Mouse (Mus musculus): Measurements from ENCODE around the gene Gclc. TPM values are rescaled to one million over a fixed set of nuclear protein-coding genes. Genes with fewer than 3 reads are reported as not detected.

Gene Gclc
- polyA plus RNA-seq, 1 experiment = 49.3 TPM

- no peak for DNase-seq
- H3K4me1 ChIP-seq (ENCODE audit: control insufficient read depth, insufficient read depth, low read length) = peaks cover 2% of the 10 kb centered on the region; the same call in 1 of the 2 replicates
Observed at GRCm38 (mm10) chr9:77756076-77756475, 1.7 kb downstream of the Gclc start.

GRCm38 (mm10) chr9:77757331-77757730, 3.0 kb downstream of the Gclc start:
- TF ChIP-seq POLR2A (IDR thresholded peaks at IDR 0.05; ENCODE audit: borderline replicate concordance, extremely low read depth, low read depth, low read length) (no peak), CTCF (IDR thresholded peaks at IDR 0.05; ENCODE audit: insufficient read depth, low read length) (no peak)
- WGBS = 48% methylated on average over 1 of the region's 1 CpGs
- no peak overlapping the region for H3K4me3 ChIP-seq (replicated peaks; ENCODE audit: extremely low read depth, low read depth, low read length)
- H3K4me1 ChIP-seq (ENCODE audit: control insufficient read depth, insufficient read depth, low read length) = peaks cover 2% of the 10 kb centered on the region; the same call in 1 of the 2 replicates
- no peak for DNase-seq

More at GRCm38 (mm10) chr9:77756076-77756475, 1.7 kb downstream of the Gclc start:
- TF ChIP-seq CTCF (IDR thresholded peaks at IDR 0.05; ENCODE audit: insufficient read depth, low read length) (peak; percentile 24; the same call in 1 of the 2 replicates), POLR2A (IDR thresholded peaks at IDR 0.05; ENCODE audit: borderline replicate concordance, extremely low read depth, low read depth, low read length) (no peak)
- WGBS = 21% methylated on average over 9 of the region's 9 CpGs
- H3K4me3 ChIP-seq (replicated peaks; ENCODE audit: extremely low read depth, low read depth, low read length) = peak overlapping the region; percentile 35

- Histone ChIP-seq H3K4me1 (ENCODE audit: control insufficient read depth, insufficient read depth, low read length) (peaks cover 2% of the 10 kb centered on the region; the same call in 1 of the 2 replicates), H3K4me3 (replicated peaks; ENCODE audit: extremely low read depth, low read depth, low read length) (no peak overlapping the region)
- 62% methylated on average over 8 of the region's 8 CpGs for WGBS
- DNase-seq = no peak
- TF ChIP-seq POLR2A (IDR thresholded peaks at IDR 0.05; ENCODE audit: borderline replicate concordance, extremely low read depth, low read depth, low read length) (no peak), CTCF (IDR thresholded peaks at IDR 0.05; ENCODE audit: insufficient read depth, low read length) (no peak)
Observed at GRCm38 (mm10) chr9:77758481-77758880, 4.1 kb downstream of the Gclc start.

DNA sequence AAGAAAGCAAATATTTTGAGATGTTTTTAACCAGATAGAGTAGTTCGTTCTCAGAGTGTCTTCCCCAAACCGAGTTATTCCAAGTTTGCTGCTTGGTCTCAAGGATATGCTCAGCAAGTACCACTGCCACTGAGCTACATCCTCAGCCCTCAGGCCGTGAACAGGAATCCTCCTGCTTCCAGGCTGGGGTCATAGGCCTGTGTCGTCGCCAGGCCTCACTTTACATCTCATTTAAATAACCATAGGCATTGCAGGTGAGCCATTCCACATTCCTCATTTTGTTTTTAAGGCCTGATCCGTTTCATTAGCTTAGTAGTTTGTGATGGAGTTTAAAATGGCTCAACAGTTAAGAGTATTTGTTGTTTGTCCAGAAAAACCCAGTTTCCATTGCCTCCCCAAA, 4.8 kb downstream of the Gclc start:
- 73% methylated on average over 6 of the region's 6 CpGs for WGBS
- TF ChIP-seq POLR2A (IDR thresholded peaks at IDR 0.05; ENCODE audit: borderline replicate concordance, extremely low read depth, low read depth, low read length) (no peak), CTCF (IDR thresholded peaks at IDR 0.05; ENCODE audit: insufficient read depth, low read length) (no peak)
- no peak for DNase-seq
- peaks cover 2% of the 10 kb centered on the region; the same call in 1 of the 2 replicates for H3K4me1 ChIP-seq (ENCODE audit: control insufficient read depth, insufficient read depth, low read length)
- no peak overlapping the region for H3K4me3 ChIP-seq (replicated peaks; ENCODE audit: extremely low read depth, low read depth, low read length)

DNA sequence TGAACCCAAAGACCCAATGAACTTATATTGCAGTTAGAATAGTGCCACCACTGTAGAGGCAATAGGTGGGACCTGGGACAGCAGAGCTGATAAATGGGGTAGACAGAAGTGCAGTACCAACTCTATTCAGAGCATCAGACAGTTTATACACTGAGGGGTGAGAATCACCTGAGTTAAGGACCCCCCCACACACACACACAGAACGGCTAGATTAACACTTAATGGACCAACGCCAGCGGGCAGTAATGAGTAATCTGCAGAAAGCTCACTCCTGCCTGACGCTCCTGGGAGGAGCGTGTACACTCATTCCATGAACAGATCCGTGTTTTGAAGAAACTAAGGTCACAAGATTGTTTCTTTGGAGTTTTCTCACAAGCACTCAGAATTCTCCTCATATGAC, 5.4 kb downstream of the Gclc start:
- TF ChIP-seq CTCF (IDR thresholded peaks at IDR 0.05; ENCODE audit: insufficient read depth, low read length) (no peak), POLR2A (IDR thresholded peaks at IDR 0.05; ENCODE audit: borderline replicate concordance, extremely low read depth, low read depth, low read length) (no peak)
- no peak for DNase-seq
- WGBS = 63% methylated on average over 6 of the region's 6 CpGs
- Histone ChIP-seq H3K4me1 (ENCODE audit: control insufficient read depth, insufficient read depth, low read length) (peaks cover 2% of the 10 kb centered on the region; the same call in 1 of the 2 replicates), H3K4me3 (replicated peaks; ENCODE audit: extremely low read depth, low read depth, low read length) (no peak overlapping the region)

- DNase-seq = no peak
- TF ChIP-seq CTCF (IDR thresholded peaks at IDR 0.05; ENCODE audit: insufficient read depth, low read length) (no peak), POLR2A (IDR thresholded peaks at IDR 0.05; ENCODE audit: borderline replicate concordance, extremely low read depth, low read depth, low read length) (no peak)
- Histone ChIP-seq H3K4me1 (ENCODE audit: control insufficient read depth, insufficient read depth, low read length) (no peaks in the 10 kb centered on the region; the same call in 1 of the 2 replicates), H3K4me3 (replicated peaks; ENCODE audit: extremely low read depth, low read depth, low read length) (no peak overlapping the region)
- 81% methylated on average over 8 of the region's 8 CpGs for WGBS
Observed at GRCm38 (mm10) chr9:77766218-77766617, 11.9 kb downstream of the Gclc start.

- WGBS = 57% methylated on average over 3 of the region's 3 CpGs
- no peak for DNase-seq
- no peak for TF ChIP-seq CTCF (IDR thresholded peaks at IDR 0.05; ENCODE audit: insufficient read depth, low read length)
- TF ChIP-seq POLR2A (IDR thresholded peaks at IDR 0.05; ENCODE audit: borderline replicate concordance, extremely low read depth, low read depth, low read length) = no peak
- no peaks in the 10 kb centered on the region; the same call in 1 of the 2 replicates for H3K4me1 ChIP-seq (ENCODE audit: control insufficient read depth, insufficient read depth, low read length)
- H3K4me3 ChIP-seq (replicated peaks; ENCODE audit: extremely low read depth, low read depth, low read length) = no peak overlapping the region
Observed at GRCm38 (mm10) chr9:77766767-77767166, 12.4 kb downstream of the Gclc start.

DNA sequence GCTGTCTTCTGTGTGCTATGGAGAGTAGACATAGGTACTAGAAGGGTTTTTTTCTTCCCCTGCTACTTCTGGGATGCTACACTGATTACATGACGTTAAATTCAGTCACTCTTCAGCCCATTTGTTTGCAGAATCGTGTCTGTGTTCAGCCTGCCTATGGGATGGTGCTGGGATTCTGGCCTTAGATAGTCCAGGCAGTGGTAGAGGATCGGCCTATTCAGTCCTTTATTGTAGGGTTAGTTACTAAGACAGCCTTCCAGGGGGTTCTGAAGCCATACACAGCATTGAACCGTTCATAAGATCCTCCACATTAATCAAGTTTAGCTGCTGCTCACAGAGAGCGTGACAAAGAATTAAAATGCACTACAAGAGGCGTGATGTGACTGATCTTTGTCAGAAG, 16.6 kb downstream of the Gclc start:
- no peaks in the 10 kb centered on the region; the same call in 1 of the 2 replicates for H3K4me1 ChIP-seq (ENCODE audit: control insufficient read depth, insufficient read depth, low read length)
- DNase-seq = no peak
- no peak for TF ChIP-seq POLR2A (IDR thresholded peaks at IDR 0.05; ENCODE audit: borderline replicate concordance, extremely low read depth, low read depth, low read length)
- TF ChIP-seq CTCF (IDR thresholded peaks at IDR 0.05; ENCODE audit: insufficient read depth, low read length) = no peak
- no peak overlapping the region for H3K4me3 ChIP-seq (replicated peaks; ENCODE audit: extremely low read depth, low read depth, low read length)
- 87% methylated on average over 6 of the region's 6 CpGs for WGBS

- 86% methylated on average over 5 of the region's 5 CpGs for WGBS
- TF ChIP-seq POLR2A (IDR thresholded peaks at IDR 0.05; ENCODE audit: borderline replicate concordance, extremely low read depth, low read depth, low read length) (no peak), CTCF (IDR thresholded peaks at IDR 0.05; ENCODE audit: insufficient read depth, low read length) (no peak)
- DNase-seq = no peak
Observed at GRCm38 (mm10) chr9:77771330-77771729, 17.0 kb downstream of the Gclc start.

DNA sequence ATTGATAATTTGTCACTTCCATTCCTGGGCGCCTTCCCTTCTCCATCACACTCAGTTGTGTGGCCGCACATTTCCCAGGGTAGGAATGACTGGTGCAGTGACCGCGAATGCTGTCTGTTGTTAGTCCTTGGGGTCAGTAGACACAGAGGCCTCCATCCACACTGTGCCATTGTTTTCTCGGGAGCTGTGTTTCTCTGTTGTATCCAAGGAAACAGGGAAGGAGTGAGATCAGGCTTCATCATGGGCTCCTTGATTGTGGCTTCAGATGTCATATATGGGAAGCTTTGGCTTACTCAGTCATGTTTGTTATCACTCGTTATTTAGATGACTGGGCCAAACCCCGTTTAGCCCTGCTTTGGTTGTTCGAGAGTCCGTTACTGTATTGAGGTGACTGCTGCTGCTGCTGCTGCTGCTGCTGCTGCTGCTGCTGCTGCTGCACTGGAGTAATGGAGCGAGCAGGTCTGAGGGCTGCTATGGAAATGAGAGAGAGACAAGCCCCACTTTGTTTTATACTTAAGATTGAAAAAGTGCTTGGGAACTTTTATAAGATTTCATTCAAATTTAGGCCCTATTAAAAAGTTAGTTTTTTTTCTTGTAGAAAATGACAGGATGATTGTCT, 17.5 kb downstream of the Gclc start:
- TF ChIP-seq POLR2A (IDR thresholded peaks at IDR 0.05; ENCODE audit: borderline replicate concordance, extremely low read depth, low read depth, low read length) (no peak), CTCF (IDR thresholded peaks at IDR 0.05; ENCODE audit: insufficient read depth, low read length) (no peak)
- WGBS = 72% methylated on average over 10 of the region's 10 CpGs
- H3K4me1 ChIP-seq (ENCODE audit: control insufficient read depth, insufficient read depth, low read length) = no peaks in the 10 kb centered on the region; the same call in 1 of the 2 replicates

More at GRCm38 (mm10) chr9:77771330-77771729, 17.0 kb downstream of the Gclc start:
- H3K4me3 ChIP-seq (replicated peaks; ENCODE audit: extremely low read depth, low read depth, low read length) = no peak overlapping the region
- H3K4me1 ChIP-seq (ENCODE audit: control insufficient read depth, insufficient read depth, low read length) = no peaks in the 10 kb centered on the region; the same call in 1 of the 2 replicates

More for the DNA sequence above, 17.5 kb downstream of the Gclc start:
- no peak overlapping the region for H3K4me3 ChIP-seq (replicated peaks; ENCODE audit: extremely low read depth, low read depth, low read length)
- no peak for DNase-seq
